Mouse (Mus musculus) intestine, embryonic 16.5 days (tissue): ENCODE data around the gene Scaf8. TPM values are rescaled to one million over a fixed set of nuclear protein-coding genes. Genes with fewer than 3 reads are reported as not detected.
A peak's percentile ranks its signal among the peaks of the same experiment; 100 is the strongest.
"Not testable (repeated sequence)": the region's sequence is repeated elsewhere in the genome, so short reads cannot be mapped to it uniquely, and the experiment has no call there.

Source experiments
- ATAC-seq: fragments of 200-750 bp; cut with Nextera tagmentation; 2 replicates; pipeline ENCODE4 v1.8.0; 2017; ENCODE audit warnings: moderate TSS enrichment, moderate library complexity
- H3K27ac ChIP-seq: fragments of 300-500 bp; sonication (generic); 2 replicates; pipeline ENCODE4 v1.5.1; 2014; ENCODE audit warnings: mild to moderate bottlenecking, low read length
- H3K27me3 ChIP-seq: fragments of 300-500 bp; sonication (generic); replicated peaks from 2 replicates; pipeline ENCODE4 v1.6.1; 2014; ENCODE audit warnings: low read length, control low read depth, mixed read lengths; ENCODE audit not compliant: control insufficient read depth, insufficient read depth
- H3K36me3 ChIP-seq: fragments of 300-500 bp; sonication (generic); 2 replicates; pipeline ENCODE4 v1.6.1; 2014; ENCODE audit warnings: low read length, control low read depth; ENCODE audit not compliant: control insufficient read depth, insufficient read depth
- H3K4me1 ChIP-seq: fragments of 300-500 bp; sonication (generic); 2 replicates; pipeline ENCODE4 v1.6.1; 2014; ENCODE audit warnings: low read length, control low read depth, mixed read lengths; ENCODE audit not compliant: control insufficient read depth, insufficient read depth
- H3K4me2 ChIP-seq: fragments of 300-500 bp; sonication (generic); 2 replicates; pipeline ENCODE4 v1.6.1; 2014; ENCODE audit warnings: low read depth, low read length, control low read depth
- H3K4me3 ChIP-seq: fragments of 300-500 bp; sonication (generic); 2 replicates; pipeline ENCODE4 v1.5.1; 2014; ENCODE audit warnings: mild to moderate bottlenecking, low read length
- H3K9ac ChIP-seq: fragments of 300-500 bp; sonication (generic); 2 replicates; pipeline ENCODE4 v1.6.1; 2014; ENCODE audit warnings: low read depth, low read length
- H3K9me3 ChIP-seq: fragments of 300-500 bp; sonication (generic); 2 replicates; pipeline ENCODE4 v1.6.1; 2016; ENCODE audit warnings: low read length, control low read depth; ENCODE audit not compliant: control insufficient read depth
- WGBS: fragments of 180-500 bp; shearing (Covaris S2); extraction: QIAGEN DNeasy Blood & Tissue Kit; methylation state at CpG from one replicate; pipeline ENCODE4 v1.1.7; 2014; 5-methylcytosine and 5-hydroxymethylcytosine counted together
- polyA plus RNA-seq: library from polyadenylated mRNA; unstranded; fragments of >200 nt; fragmentation: Nextera tagmentation; extraction: Ambion mirVana; gene quantifications from 2 replicates; pipeline ENCODE4 v1.2.1, GENCODE M21; 2015

Scaf8 gene
- polyA plus RNA-seq, 1 experiment from 2014 or later = 12.8 TPM

DNA sequence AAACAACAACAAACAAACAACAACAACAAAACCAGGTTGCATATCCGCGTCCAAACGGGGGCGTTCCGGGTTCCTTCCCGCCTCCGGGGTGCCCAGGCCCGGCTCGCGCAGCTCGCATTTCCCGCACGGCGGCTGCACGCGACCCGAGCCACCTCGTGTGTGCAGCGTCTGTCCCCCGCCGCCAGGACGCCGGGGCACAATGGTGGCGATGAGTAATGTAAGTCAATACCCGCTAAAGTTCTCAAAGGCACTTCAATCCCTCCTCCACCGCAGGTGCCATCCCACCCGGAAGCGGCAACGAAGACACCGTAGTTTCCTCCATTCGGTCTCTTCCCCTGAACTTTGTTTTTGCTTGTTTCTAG is 433 bp upstream of the Scaf8 start:
- Histone ChIP-seq H3K4me1 (peaks cover 10% of the 10 kb centered on the region), H3K9ac (peak overlapping the region; percentile 96), H3K27me3 (no peaks in the 10 kb centered on the region), H3K9me3 (no peaks in the 10 kb centered on the region), H3K27ac (peak overlapping the region; percentile 100), H3K4me3 (peak overlapping the region; percentile 92), H3K36me3 (no peaks in the 10 kb centered on the region), H3K4me2 (peak overlapping the region; percentile 78)
- under 1% methylated on average over 31 of the region's 31 CpGs for WGBS
- peak; percentile 71 for ATAC-seq

DNA sequence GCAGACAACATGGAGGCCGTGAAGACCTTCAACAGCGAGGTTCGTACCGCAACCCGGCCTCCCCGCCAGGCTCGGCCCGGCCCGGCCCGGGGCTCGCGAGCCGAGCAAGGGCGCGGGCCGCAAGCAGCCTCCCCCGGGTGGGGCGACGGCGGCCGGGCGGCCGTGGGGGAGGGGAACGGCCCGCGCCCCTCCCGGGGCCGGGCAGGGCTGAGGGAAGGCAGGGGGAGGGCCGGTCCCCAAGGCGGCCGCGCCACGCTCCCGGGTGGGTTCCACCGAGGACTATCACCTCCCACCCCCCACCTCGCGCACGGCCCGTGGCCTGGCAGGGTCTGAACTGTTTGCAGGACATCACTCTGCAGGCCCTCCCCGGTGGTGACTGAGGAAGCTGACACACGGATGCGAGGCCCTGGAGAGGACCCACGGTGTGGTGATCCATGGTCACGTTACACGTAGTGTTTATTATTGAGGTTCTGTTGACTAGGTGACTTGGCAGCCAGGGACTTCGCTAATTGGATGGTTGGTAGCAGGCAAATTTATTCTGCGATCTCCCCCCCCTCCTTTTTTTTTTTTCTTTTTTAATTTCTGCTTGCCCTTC is 705 bp downstream of the Scaf8 start:
- peak overlapping the region; percentile 96 for H3K9ac ChIP-seq
- under 1% methylated on average over 20 of the region's 47 CpGs for WGBS

DNA sequence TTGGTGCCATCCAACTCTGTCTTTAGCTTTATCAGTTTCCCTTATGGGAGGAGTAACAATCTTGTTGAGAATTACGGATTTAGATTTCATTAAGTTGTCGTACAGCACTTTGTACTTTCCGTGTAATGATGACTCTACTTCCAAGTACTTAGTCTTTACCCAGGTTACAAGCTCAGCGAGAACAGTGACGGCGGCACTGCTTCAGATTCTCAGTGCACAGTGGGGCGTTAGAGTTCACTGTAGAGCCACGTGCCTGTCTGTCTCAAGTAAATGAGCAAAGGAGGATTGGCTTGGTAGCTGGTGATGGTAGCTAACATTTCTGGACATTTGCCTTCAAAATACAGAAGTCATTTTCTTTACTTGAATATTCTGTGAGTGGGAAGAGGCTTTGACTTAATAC is 6.2 kb downstream of the Scaf8 start:
- not testable (repeated sequence) for H3K9me3 ChIP-seq, ATAC-seq, H3K27me3 ChIP-seq, H3K4me3 ChIP-seq, H3K9ac ChIP-seq, H3K27ac ChIP-seq, H3K4me2 ChIP-seq, H3K36me3 ChIP-seq
- WGBS = 80% methylated on average over 8 of the region's 8 CpGs
- H3K4me1 ChIP-seq = peaks cover 11% of the 10 kb centered on the region

More for the DNA sequence above, 705 bp downstream of the Scaf8 start:
- ATAC-seq = peak; percentile 74
- H3K36me3 ChIP-seq = no peaks in the 10 kb centered on the region
- no peaks in the 10 kb centered on the region for H3K27me3 ChIP-seq
- H3K9me3 ChIP-seq = no peaks in the 10 kb centered on the region
- peak overlapping the region; percentile 92 for H3K4me3 ChIP-seq
- H3K4me2 ChIP-seq = peak overlapping the region; percentile 65
- H3K4me1 ChIP-seq = peaks cover 11% of the 10 kb centered on the region
- peak overlapping the region; percentile 100 for H3K27ac ChIP-seq

DNA sequence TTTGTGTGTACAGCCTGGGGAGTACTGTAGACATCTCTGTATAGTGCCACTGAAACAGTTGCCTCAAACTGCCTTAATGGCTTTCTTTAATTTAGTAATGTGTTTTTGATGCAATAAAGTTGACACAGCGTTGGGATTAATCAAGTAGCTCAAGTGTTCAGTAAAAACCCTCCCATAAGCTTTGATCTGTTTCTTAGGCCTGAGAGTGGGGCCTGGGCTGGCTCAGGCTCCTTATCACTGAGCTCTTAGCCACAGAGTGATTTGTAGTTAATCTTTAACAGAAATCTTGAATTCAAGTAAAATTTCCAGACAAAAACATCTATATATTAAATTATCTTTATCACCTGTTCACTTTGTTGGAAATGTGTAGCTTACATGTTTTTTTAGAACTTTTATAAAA is 8.8 kb downstream of the Scaf8 start:
- not testable (repeated sequence) for H3K4me3 ChIP-seq, H3K9me3 ChIP-seq, H3K4me1 ChIP-seq, H3K4me2 ChIP-seq, H3K27ac ChIP-seq, H3K36me3 ChIP-seq, H3K9ac ChIP-seq, H3K27me3 ChIP-seq
- ATAC-seq = peak; percentile 80
- 47% methylated on average over 1 of the region's 1 CpGs for WGBS

DNA sequence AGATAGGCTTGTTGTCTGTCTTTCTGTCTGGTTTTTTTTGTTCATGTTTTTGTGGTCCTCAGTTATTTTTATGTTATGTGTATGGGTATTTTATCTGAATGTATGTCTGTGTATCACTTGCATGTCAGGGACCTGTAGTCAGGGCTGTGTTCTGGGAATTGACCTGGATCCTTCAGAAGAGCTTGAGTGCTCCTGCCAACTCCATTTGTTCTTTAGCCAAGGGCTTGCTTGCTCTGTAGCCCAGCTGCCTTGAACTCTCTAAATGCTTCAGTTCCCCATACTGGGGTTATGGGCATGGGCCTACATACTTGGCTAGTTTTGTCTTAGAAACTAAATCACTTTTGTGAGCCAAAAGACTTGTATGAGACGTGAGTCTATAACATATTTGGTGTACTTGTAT is 13.9 kb downstream of the Scaf8 start:
- Histone ChIP-seq H3K36me3 (no peaks in the 10 kb centered on the region), H3K9me3 (no peaks in the 10 kb centered on the region), H3K4me2 (no peak overlapping the region), H3K4me3 (no peak overlapping the region), H3K9ac (no peak overlapping the region), H3K4me1 (no peaks in the 10 kb centered on the region), H3K27ac (no peak overlapping the region), H3K27me3 (no peaks in the 10 kb centered on the region)
- ATAC-seq = no peak
- whole genome bisulfite sequencing = 89% methylated on average over 1 of the region's 1 CpGs

DNA sequence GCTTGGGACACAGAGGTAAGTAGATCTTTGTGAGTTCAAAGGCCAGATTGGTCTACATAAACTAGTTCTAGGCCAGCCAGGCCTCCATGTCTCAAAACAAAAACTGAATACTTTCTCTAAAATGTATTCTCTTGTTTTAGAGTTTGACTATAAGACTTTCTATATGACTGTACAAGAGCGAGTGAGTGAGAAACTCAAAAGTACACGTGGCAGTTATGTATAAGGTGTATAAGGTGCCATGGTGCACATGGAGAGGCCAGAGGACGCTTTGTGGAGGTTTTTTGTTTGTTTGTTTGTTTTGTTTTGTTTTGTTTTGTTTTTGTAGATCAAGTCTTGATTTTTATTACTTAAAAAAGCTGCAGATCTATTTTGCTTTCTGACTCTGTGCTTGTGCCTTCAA is 15.0 kb downstream of the Scaf8 start:
- WGBS = 91% methylated on average over 3 of the region's 3 CpGs
- H3K9me3 ChIP-seq = no peaks in the 10 kb centered on the region
- no peak overlapping the region for H3K27ac ChIP-seq
- no peaks in the 10 kb centered on the region for H3K27me3 ChIP-seq
- no peak for ATAC-seq
- no peak overlapping the region for H3K4me2 ChIP-seq
- H3K36me3 ChIP-seq = no peaks in the 10 kb centered on the region
- H3K9ac ChIP-seq = no peak overlapping the region
- no peak overlapping the region for H3K4me3 ChIP-seq
- no peaks in the 10 kb centered on the region for H3K4me1 ChIP-seq

DNA sequence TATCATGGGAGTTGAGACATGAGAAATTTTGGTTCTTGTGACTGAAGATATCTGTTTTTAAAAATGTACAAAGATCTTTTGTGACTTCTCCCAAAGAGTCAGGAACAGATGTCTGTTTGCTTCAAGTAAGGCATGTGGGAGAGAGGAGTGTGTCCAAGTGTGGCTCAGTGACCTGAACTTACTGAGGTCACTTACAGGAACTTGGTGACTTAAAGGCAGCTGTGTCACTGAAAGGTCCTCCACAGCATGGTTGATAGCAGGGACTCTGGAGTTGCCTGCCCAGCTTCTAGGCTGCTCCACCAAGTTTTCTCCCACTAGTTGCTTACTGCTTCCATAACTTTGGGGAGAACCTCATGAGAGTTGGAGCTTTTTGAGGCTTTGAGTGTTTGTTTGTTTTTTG is 20.6 kb downstream of the Scaf8 start:
- Histone ChIP-seq H3K9ac (no peak overlapping the region), H3K27me3 (no peaks in the 10 kb centered on the region), H3K4me3 (no peak overlapping the region), H3K27ac (no peak overlapping the region), H3K4me2 (no peak overlapping the region), H3K36me3 (no peaks in the 10 kb centered on the region), H3K9me3 (no peaks in the 10 kb centered on the region), H3K4me1 (peaks cover 16% of the 10 kb centered on the region)
- no peak for ATAC-seq

DNA sequence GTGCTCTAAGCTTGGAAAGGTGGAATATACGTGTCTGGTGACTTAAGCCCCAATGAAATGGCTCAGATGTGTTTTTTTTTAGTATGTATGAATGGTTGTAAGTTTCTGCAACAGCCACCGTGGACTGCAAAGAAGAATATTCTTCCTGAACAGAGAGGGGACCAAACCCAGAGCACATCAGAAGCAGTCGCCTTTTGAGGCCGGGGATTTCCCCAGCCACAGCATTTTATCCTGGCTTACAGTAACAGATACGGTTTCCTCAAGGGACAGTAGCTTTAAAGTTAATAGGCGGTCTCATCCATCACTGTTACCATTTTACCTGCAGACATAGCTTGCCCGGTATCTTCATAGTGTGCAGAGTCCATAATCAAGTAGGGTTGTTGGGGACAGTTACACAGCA is 21.4 kb downstream of the Scaf8 start:
- H3K27ac ChIP-seq = no peak overlapping the region
- no peak overlapping the region for H3K4me3 ChIP-seq
- no peak overlapping the region for H3K9ac ChIP-seq
- H3K36me3 ChIP-seq = no peaks in the 10 kb centered on the region
- no peak overlapping the region for H3K4me2 ChIP-seq
- H3K4me1 ChIP-seq = peaks cover 16% of the 10 kb centered on the region
- WGBS = 83% methylated on average over 7 of the region's 7 CpGs
- no peaks in the 10 kb centered on the region for H3K9me3 ChIP-seq
- H3K27me3 ChIP-seq = no peaks in the 10 kb centered on the region
- ATAC-seq = no peak

DNA sequence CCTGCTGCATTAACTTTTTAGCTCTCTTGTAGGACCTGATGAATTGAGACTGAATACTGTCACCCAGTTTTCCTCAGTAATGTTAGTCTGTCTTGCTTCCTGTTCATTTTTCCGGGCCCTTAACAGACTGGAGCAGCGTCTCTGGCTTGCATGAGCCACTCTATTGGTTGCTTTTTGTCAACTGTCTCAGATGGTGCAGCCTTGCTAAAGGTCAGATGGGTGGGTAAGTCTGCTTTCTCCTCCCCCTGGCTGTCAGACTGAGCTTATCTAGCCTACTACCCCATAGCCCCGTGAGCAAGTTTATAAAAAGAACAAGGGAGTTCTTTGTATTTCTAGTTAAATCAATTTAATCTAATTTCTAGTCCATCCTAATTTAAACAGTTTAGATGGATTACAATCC is 23.6 kb downstream of the Scaf8 start:
- 19% methylated on average over 3 of the region's 3 CpGs for WGBS
- Histone ChIP-seq H3K4me3 (no peak overlapping the region), H3K9me3 (no peaks in the 10 kb centered on the region), H3K4me2 (no peak overlapping the region), H3K4me1 (peaks cover 16% of the 10 kb centered on the region), H3K27ac (peak overlapping the region; percentile 45; the same call in 1 of the 2 replicates), H3K9ac (no peak overlapping the region), H3K36me3 (no peaks in the 10 kb centered on the region), H3K27me3 (no peaks in the 10 kb centered on the region)
- ATAC-seq = peak; percentile 83

DNA sequence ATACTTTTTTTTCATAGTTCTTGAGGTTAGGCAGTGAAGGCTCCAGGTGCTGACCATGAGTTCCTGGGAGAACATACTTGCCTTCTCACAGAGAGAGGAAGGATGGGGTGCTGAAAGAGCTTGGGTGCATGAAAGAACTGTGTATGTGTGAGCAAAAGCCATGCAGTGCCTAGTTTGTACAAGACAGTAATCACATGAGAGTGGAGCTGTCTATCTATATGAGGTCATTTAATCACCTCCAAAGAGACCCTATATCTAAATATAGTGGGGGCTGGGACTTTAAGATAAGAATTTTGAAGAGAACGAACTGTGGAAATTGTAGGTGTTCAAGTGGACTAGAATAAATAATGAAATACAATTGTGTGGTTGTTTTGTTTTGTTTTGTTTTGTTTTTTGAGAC is 25.3 kb downstream of the Scaf8 start:
- no peaks in the 10 kb centered on the region for H3K27me3 ChIP-seq
- H3K9me3 ChIP-seq = no peaks in the 10 kb centered on the region
- ATAC-seq = no peak
- H3K4me1 ChIP-seq = peaks cover 16% of the 10 kb centered on the region
- WGBS = 59% methylated on average over 1 of the region's 1 CpGs
- no peak overlapping the region for H3K9ac ChIP-seq
- no peak overlapping the region for H3K4me3 ChIP-seq
- no peak overlapping the region for H3K27ac ChIP-seq
- no peaks in the 10 kb centered on the region; the same call in 1 of the 2 replicates for H3K36me3 ChIP-seq
- H3K4me2 ChIP-seq = no peak overlapping the region
